Mouse (Mus musculus): ENCODE data around the gene Rai1. TPM values are rescaled to one million over a fixed set of nuclear protein-coding genes. Genes with fewer than 3 reads are reported as not detected.

The Rai1 gene
- total RNA-seq (2021) = 10 to 100 TPM; 32.6 to 33.1 TPM
- long read RNA-seq, experiment 1, partial matches to known transcripts = 9 of 14 reads
- long read RNA-seq, experiment 1, other reads (novel, unspliced or antisense) = 3 of 14 reads
- long read RNA-seq, experiment 2, partial matches to known transcripts = 12 of 16 reads
- long read RNA-seq, experiment 2, other reads (novel, unspliced or antisense) = 2 of 16 reads

GRCm38 (mm10) chr11:60104810-60105592 is at the start of gene Rai1:
Gene Rai1 (plus strand): TSS chr11:60105013.
- peak; percentile 96 for DNase-seq
- intact Hi-C loops (cut with DNase I) = loop anchor here (1.0 to 5.0 kb wide), 4 partner anchors 70 to 312 kb away; partner anchors contain the start of genes Atpaf2 and Gid4

- intact Hi-C loops (cut with DNase I) = no loop called here
- no peak for DNase-seq
Measured at GRCm38 (mm10) chr11:60056520-60056919, 48.3 kb upstream of the Rai1 start.

- DNase-seq = no peak
- intact Hi-C loops (cut with DNase I) = no loop called here
Measured at GRCm38 (mm10) chr11:60057987-60058386, 46.8 kb upstream of the Rai1 start.

GRCm38 (mm10) chr11:60058441-60058840 is 46.4 kb upstream of the Rai1 start:
- intact Hi-C loops (cut with DNase I) = no loop called here
- no peak for DNase-seq

GRCm38 (mm10) chr11:60060026-60060425 is 44.8 kb upstream of the Rai1 start:
- intact Hi-C loops (cut with DNase I) = no loop called here
- no peak for DNase-seq

- intact Hi-C loops (cut with DNase I) = no loop called here
- DNase-seq = no peak
Measured at GRCm38 (mm10) chr11:60061504-60062006, 43.3 kb upstream of the Rai1 start.

GRCm38 (mm10) chr11:60065267-60065666 is 39.5 kb upstream of the Rai1 start:
- intact Hi-C loops (cut with DNase I) = no loop called here
- DNase-seq = no peak

GRCm38 (mm10) chr11:60067646-60068045 is 37.2 kb upstream of the Rai1 start:
- intact Hi-C loops (cut with DNase I) = no loop called here

GRCm38 (mm10) chr11:60068631-60069030 is 36.2 kb upstream of the Rai1 start:
- DNase-seq = no peak
- intact Hi-C loops (cut with DNase I) = no loop called here

More at GRCm38 (mm10) chr11:60067646-60068045, 37.2 kb upstream of the Rai1 start:
- DNase-seq = no peak

GRCm38 (mm10) chr11:60070599-60070998 is 34.2 kb upstream of the Rai1 start:
- DNase-seq = peak; percentile 46 to 68
- intact Hi-C loops (cut with DNase I) = no loop called here

- DNase-seq = no peak
- intact Hi-C loops (cut with DNase I) = no loop called here
Measured at GRCm38 (mm10) chr11:60071221-60071620, 33.6 kb upstream of the Rai1 start.

GRCm38 (mm10) chr11:60073121-60073520 is 31.7 kb upstream of the Rai1 start:
- DNase-seq = no peak
- intact Hi-C loops (cut with DNase I) = no loop called here

GRCm38 (mm10) chr11:60073936-60074502 is 30.8 kb upstream of the Rai1 start:
- intact Hi-C loops (cut with DNase I) = no loop called here
- no peak for DNase-seq

GRCm38 (mm10) chr11:60076183-60076582 is 28.6 kb upstream of the Rai1 start:
- intact Hi-C loops (cut with DNase I) = loop anchor here (2.0 to 5.0 kb wide), 2 partner anchors 49 to 111 kb away; partner anchors contain the start of gene Rasd1
- DNase-seq = no peak

GRCm38 (mm10) chr11:60076790-60077189 is 28.0 kb upstream of the Rai1 start:
- peak; percentile 70 to 84 for DNase-seq
- intact Hi-C loops (cut with DNase I) = loop anchor here (1.0 to 5.0 kb wide), 3 partner anchors 49 to 196 kb away; partner anchors contain the start of gene Rasd1

- peak; percentile 48 to 62 for DNase-seq
- intact Hi-C loops (cut with DNase I) = no loop called here
Measured at GRCm38 (mm10) chr11:60084589-60084988, 20.2 kb upstream of the Rai1 start.

- peak; percentile 34 to 48 for DNase-seq
- intact Hi-C loops (cut with DNase I) = loop anchor here (5.0 kb wide), 1 partner anchor 326 kb away; no protein-coding TSS in a partner anchor
Measured at GRCm38 (mm10) chr11:60086676-60087075, 18.1 kb upstream of the Rai1 start.

GRCm38 (mm10) chr11:60088947-60089346 is 15.9 kb upstream of the Rai1 start:
- DNase-seq = no peak
- intact Hi-C loops (cut with DNase I) = loop anchor here (5.0 kb wide), 1 partner anchor 323 kb away; no protein-coding TSS in a partner anchor

- DNase-seq = no peak
- intact Hi-C loops (cut with DNase I) = no loop called here
Measured at GRCm38 (mm10) chr11:60090696-60091421, 14.0 kb upstream of the Rai1 start.

- no peak for DNase-seq
Measured at GRCm38 (mm10) chr11:60091422-60091761, 13.4 kb upstream of the Rai1 start.

More at GRCm38 (mm10) chr11:60091422-60091761, 13.4 kb upstream of the Rai1 start:
- intact Hi-C loops (cut with DNase I) = no loop called here

Measured in heart, postnatal 14 days (tissue).